Mouse (Mus musculus) right cerebral cortex, postnatal 36 days (tissue): ENCODE results near the gene Zp1.
A peak's percentile ranks its signal among the peaks of the same experiment; 100 is the strongest.

Experiments used
- DNase-seq, 2 experiments: peaks; one replicate each; pipeline ENCODE4 v3.0.0; 2022; ENCODE audit warnings: low spot score in 2 of 2, mixed read lengths in 1 of 2

Gene Zp1

GRCm38 (mm10) chr19:10878201-10878837 lies 42.1 kb downstream of the Zp1 start:
- DNase-seq: no peak

GRCm38 (mm10) chr19:10871328-10871961 lies 49.0 kb downstream of the Zp1 start:
- no peak for DNase-seq

- DNase-seq: no peak
Observed at GRCm38 (mm10) chr19:10870676-10871075, 49.8 kb downstream of the Zp1 start.

GRCm38 (mm10) chr19:10869886-10870527 lies 50.4 kb downstream of the Zp1 start, which contains the start of gene Tmem132a:
Gene Tmem132a, minus strand, starts transcription at chr19:10869940.
- no peak for DNase-seq

GRCm38 (mm10) chr19:10869241-10869885 lies 51.1 kb downstream of the Zp1 start:
- peak; percentile 88 to 90 for DNase-seq

- DNase-seq: no peak
Observed at GRCm38 (mm10) chr19:10868623-10869141, 51.8 kb downstream of the Zp1 start.

- DNase-seq: no peak
Observed at GRCm38 (mm10) chr19:10867946-10868622, 52.3 kb downstream of the Zp1 start.

- DNase-seq: no peak
Observed at GRCm38 (mm10) chr19:10866351-10866750, 54.1 kb downstream of the Zp1 start.
